Mouse (Mus musculus) splenic B cell, adult 2 months (primary cell): ENCODE data around the gene Slc35a3.
"Not testable (repeated sequence)": the region's sequence is repeated elsewhere in the genome, so short reads cannot be mapped to it uniquely, and the experiment has no call there.

Experiments used
- DNase-seq: peaks from one replicate; pipeline ENCODE4 v3.0.0-alpha.2; 2011; ENCODE audit warnings: low read depth, low spot score
- H3K27me3 ChIP-seq: 2 replicates; pipeline ENCODE4 v1.6.1; 2012; ENCODE audit warnings: mild to moderate bottlenecking, low read length, moderate library complexity, mixed read lengths; ENCODE audit not compliant: control insufficient read depth, poor library complexity, insufficient read depth, severe bottlenecking
- H3K36me3 ChIP-seq: 2 replicates; pipeline ENCODE4 v1.6.1; 2012; ENCODE audit warnings: mild to moderate bottlenecking, low read length, moderate library complexity, mixed read lengths; ENCODE audit not compliant: control insufficient read depth, poor library complexity, insufficient read depth, severe bottlenecking

The Slc35a3 gene

DNA sequence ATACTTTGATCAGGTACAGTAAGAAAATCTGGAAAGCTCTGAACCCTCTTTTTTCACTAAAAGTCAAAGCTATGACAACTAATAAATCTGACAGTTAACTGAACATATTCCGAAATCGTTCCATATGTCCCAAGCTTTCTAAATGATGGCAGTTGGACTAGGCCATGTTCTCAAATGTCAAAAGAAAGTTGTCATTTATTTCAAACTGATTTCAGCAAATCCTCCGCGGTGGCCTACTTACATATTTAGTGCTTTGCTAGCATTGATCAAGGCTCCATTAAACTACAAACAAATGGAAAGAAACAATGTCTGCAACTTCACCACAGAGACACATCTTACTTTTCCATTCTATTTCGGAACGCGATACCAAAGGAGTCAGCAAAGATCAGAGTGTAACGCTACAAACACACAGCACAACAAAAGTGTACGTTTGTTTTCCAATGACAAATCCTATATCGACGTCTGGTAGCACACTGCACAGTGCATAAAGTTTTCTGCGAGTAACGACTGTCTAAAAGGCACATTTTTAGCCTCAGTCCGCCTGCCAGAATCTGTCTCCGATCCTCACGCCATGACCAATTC, 51.3 kb downstream of the Slc35a3 start:
- Histone ChIP-seq H3K36me3 (no peaks in the 10 kb centered on the region), H3K27me3 (no peaks in the 10 kb centered on the region)
- DNase-seq, result no peak

DNA sequence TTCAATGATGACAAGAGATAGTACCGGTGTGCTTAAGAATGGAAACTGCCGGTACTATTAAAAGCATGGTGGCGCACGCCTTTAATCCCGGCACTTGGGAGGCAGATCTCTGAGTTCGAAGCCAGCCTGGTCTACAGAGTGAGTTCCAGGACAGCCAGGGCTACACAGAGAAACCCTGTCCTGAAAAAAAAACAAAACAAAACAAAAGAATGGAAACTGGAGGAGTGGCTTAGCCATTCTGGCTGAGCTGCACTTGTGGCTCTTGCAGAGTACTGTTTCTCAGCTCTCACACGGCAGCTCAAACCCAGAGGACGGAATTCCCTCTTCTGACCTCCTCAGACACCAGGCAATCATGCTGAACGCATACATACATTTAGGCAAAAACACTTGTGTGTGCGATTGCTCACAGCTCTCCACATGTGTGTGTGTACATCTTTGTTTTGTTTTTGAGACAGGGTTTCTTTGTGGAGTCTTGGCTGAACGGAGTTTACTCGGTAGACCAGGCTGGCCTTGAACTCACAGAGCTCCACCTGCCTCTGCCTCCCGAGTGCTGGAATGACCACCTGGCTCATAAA, 52.7 kb downstream of the Slc35a3 start:
- no peak for DNase-seq
- H3K36me3 ChIP-seq, result no peaks in the 10 kb centered on the region
- H3K27me3 ChIP-seq, result no peaks in the 10 kb centered on the region

DNA sequence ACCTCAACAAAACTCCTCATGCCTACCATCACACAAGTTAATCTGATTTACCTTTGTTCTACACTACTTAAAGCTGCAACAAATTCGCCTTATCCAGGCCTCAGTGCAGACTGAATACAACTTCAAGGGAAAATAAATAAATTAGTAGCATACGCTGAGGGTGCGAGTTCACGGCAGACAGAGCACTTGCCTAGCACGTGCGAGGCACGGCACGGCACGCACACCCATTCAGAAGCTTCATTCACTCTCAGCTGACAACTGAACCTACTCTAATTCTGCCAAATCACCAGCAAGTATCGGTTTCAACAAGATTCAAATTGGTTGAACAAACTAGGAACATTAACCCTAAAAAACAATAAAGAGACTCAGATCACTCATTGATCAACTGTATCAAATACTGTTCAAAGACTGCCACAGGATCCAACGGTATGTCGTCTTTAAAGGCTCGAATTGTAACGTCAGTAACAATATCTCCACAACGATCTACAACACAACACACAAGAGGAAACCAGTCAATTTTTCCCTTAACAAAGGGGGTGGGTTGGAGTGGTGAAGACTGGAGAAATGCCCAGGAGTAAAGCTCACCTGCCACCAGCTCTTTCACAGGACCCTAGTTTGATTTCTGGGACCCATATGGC, 53.6 kb downstream of the Slc35a3 start:
- DNase-seq, result no peak
- Histone ChIP-seq H3K36me3 (no peaks in the 10 kb centered on the region), H3K27me3 (no peaks in the 10 kb centered on the region)

DNA sequence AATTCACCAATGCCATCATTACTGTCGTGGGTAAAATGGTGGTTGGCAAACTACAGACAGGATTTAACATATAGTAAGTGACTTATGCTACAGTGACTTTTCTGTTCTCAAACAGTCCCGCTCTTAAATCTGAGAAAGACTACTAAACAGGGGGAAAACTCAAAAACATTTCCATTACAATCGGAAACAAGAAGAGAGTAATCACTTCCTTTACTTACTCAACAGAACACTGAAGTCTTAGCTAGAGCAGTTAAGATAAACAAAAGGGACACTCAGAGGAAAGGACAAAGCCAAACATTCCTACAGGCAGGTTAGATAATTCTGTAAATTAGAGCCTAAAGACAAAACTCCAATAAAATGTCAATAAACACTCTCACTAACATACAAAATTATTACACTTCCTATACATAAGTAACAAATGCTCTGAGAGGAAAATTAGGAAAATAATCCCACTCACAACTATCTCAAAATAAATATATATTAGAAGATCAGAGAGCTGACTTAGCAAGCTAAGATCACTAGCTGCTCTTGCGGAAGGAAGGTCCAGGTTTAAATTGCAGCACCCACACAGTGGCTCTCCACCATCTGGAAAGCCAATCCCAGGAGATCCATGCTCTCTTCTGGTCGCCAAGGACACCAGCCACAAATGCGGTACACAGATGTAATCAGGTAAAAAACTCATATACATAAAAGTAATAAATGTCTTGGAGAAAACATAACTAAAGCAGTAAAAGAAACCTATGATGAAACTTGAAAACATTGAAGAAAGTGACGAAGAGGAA, 56.3 kb downstream of the Slc35a3 start:
- Histone ChIP-seq H3K36me3 (no peaks in the 10 kb centered on the region), H3K27me3 (no peaks in the 10 kb centered on the region)
- peak; percentile 38 for DNase-seq

DNA sequence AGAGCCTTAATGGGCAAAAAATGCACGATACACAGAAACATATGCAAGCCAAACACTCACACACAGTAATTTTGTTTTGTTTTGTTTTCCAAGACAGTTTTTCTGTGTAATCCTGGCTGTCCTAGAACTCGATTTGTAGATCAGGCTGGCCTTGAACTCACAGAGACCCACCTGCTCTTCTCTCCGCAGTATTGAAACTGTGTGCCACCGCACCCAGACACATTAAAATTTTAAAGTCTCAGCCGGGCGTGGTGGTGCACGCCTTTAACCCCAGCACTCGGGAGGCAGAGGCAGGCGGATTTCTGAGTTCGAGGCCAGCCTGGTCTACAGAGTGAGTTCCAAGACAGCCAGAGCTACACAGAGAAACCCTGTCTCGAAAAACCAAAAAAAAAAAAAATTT, 58.6 kb downstream of the Slc35a3 start:
- H3K27me3 ChIP-seq, H3K36me3 ChIP-seq, DNase-seq: not testable (repeated sequence)

DNA sequence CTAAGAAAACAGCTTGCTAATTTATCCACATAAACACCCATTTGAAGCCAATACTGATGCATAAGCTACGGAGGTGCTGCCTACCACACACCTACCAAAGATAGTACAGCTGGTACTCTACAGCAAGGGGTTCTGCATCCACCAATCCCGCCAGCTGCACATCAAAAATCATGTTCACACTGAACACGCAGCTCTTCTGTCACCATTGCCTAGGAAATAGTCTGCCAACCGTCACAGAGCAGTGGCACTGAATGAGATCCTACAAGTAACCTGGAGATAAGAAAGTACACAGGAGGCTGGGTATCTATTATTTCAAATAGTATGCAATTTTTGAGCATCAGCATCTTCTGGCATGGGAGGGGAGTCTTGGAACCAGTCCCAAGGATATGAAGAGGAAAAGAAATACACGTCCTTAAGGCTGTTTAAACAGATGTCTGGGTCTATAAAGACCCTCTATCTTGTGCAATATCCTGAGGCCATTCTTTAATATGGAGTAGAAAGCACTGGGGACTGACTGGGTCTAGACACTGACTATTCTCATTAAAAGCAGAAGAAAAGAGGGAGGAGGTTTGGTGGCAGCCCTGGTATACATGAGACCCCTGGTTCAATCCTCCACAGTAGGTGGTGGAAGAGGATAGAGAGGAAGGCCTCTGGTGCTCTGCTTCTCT, 59.2 kb downstream of the Slc35a3 start:
- no peak for DNase-seq

DNA sequence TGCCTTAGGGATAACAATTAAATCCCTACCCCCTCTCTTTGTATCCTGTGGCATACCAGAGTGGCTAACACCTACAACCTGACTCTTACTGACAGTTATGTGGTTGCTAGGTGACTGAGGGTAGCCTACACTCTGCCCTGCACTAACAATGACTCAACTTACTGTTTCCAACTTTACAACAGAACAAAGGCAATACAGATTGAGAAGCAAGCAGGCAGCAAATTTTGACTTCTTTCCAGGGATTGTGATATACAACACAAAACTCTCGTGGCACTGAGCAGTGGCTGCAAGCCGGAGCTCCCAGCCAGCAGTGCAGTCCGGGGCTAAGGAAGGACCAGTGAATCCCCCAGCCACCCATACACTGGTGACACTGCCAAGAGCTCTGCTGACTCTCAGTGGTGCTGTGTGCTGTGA, 60.6 kb downstream of the Slc35a3 start:
- no peak for DNase-seq

More for the DNA sequence above, 59.2 kb downstream of the Slc35a3 start:
- no peaks in the 10 kb centered on the region for H3K27me3 ChIP-seq
- peaks cover 4% of the 10 kb centered on the region; the same call in 1 of the 2 replicates for H3K36me3 ChIP-seq

DNA sequence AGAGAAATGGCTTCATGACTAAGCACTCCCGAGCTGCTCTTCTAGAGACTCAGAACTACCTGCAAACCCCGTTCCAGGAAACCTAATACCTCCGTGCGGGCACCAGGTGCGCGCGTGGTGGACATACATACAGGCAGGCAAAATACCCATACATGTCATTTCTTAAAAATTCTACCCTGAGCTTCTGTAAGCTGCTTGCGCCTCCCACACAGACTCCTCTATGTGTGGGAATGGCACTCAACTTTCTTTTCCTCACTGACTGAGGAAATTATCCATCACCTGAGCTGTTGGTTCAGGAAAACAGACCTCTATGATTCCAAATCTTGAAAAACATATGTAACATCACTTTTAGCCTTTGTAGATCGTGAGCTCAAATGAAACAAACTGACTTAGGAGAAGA, 61.9 kb downstream of the Slc35a3 start:
- Histone ChIP-seq H3K27me3 (no peaks in the 10 kb centered on the region), H3K36me3 (peaks cover 8% of the 10 kb centered on the region; the same call in 1 of the 2 replicates)
- DNase-seq, result no peak

More for the DNA sequence above, 60.6 kb downstream of the Slc35a3 start:
- peaks cover 6% of the 10 kb centered on the region; the same call in 1 of the 2 replicates for H3K36me3 ChIP-seq
- H3K27me3 ChIP-seq, result no peaks in the 10 kb centered on the region

DNA sequence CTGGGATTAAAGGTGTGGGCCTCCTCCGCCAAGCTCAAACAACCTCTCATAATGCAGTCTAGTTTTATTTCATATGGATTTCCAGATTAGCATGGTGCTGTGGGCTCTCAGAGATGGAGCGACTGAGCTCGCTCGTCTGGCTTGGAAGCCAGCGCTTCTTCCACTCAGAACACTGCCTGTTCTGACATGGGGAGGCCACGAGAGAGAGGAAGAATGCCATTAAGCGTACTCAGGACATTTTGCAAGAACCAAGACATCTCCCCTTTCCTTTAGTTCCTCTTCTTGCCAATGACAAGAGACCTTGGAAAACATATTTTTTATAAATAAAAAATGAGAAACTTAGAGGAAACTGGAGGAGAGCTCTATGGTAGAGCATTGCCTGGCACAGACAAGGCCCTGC, 63.8 kb downstream of the Slc35a3 start:
- DNase-seq, result no peak
- Histone ChIP-seq H3K27me3 (no peaks in the 10 kb centered on the region), H3K36me3 (peaks cover 11% of the 10 kb centered on the region)

DNA sequence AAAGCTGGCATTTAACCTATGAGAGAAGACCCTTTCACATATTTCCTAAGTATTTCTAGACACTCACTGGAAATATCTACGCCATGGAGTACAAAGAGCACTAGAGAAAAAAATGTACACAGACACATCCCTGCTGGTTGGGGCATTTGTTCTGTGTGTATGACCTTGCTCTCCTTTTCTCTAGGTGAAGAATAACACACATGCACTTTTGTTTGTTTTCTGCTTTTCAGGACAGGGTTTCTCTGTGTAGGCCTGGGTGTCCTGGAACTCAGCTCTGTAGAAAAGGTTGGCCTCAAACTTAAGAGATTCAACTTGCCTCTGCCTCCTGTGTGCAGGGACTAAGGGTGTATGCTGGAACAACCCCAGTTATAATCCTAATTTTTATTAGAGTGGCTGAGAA, 66.2 kb downstream of the Slc35a3 start:
- peaks cover 20% of the 10 kb centered on the region for H3K36me3 ChIP-seq
- no peak for DNase-seq
- H3K27me3 ChIP-seq, result no peaks in the 10 kb centered on the region

DNA sequence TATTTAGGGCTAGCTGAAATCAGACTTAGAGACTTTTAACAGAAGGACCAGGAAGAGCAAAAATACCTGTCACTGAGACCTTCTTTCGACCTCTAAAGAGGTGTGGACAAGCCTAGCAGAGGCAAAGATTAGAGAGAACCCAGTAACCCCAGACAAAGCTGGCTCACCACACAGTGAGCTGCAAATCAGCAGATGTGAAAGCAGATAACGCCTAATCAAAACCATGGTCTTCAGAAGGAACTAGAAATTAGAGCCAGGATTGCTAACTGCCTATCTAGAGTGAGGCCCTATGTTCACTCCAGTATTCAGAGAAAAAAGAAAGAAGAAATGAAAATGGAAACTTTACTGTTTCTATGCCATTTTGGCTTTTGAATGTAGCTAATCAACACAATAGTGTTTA, 70.3 kb downstream of the Slc35a3 start:
- Histone ChIP-seq H3K27me3 (no peaks in the 10 kb centered on the region), H3K36me3 (peaks cover 17% of the 10 kb centered on the region)
- no peak for DNase-seq

DNA sequence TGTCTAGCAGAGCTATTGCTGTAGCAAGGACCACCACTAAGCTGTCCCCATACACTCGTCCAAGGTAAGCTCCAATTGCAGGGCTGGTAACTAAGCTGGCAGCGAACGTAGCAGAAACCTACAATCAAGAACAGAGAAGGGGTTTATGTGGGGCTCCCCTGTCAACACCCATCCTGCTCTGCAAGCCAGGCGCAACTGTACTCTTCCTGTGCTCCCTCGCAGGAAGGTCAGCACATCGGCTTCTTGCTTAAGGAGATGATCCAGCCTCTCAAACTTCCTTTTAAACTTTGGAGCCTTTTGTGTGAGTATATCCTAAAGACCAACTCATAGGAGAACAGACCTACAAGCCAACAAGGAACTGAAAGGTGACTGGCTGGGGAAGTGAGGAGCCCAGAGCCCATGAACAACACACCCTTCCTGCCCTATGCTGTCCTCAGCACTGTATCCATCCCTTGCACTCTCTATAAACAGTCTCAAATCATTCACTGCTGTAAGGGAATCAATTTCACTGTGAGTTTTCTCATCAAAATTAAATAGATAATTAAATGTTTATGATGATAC, 70.7 kb downstream of the Slc35a3 start:
- no peak for DNase-seq
- no peaks in the 10 kb centered on the region for H3K27me3 ChIP-seq
- peaks cover 17% of the 10 kb centered on the region for H3K36me3 ChIP-seq

DNA sequence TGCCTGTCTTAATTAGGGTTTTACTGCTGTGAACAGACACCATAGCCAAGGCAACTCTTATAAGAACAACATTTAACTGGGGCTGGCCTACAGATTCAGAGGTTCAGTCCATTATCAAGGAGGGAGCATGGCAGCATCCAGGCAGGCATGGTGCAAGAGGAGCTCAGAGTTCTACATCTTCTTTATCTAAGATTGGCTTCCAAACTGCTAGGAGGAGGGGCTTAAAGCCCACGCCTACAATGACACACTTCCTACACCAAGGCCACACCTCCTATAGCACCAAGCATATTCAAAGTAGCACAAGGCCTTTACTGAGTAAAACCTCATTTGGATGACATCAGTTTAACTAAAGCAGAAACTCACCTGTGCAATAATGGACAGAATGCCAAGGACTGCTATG, 72.6 kb downstream of the Slc35a3 start:
- Histone ChIP-seq H3K27me3 (no peaks in the 10 kb centered on the region), H3K36me3 (peaks cover 23% of the 10 kb centered on the region)
- peak; percentile 24 for DNase-seq

DNA sequence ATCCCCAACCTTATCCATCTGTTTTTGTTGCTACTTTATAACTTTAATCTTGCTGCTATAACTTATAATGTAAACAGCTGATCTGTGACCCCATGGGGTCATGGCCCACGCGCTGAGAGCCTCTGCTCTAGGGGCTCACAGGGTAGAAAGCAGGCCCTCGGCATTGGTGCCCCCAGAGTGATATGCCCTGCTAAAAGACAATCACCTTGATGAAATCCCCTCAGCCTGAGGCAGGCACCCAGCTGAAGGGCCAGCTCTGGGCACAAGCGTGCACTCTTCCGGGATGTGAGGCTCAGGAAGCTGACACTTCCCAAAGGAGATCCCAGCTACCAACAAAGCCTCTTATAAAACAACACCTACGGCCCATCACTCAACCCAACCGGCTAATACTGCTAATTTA, 74.1 kb downstream of the Slc35a3 start:
- DNase-seq, result no peak
- Histone ChIP-seq H3K27me3 (no peaks in the 10 kb centered on the region), H3K36me3 (peaks cover 20% of the 10 kb centered on the region)
